Mouse (Mus musculus) limb, embryonic 11.5 days (tissue): ENCODE measurements around the gene Cd207. TPM values are rescaled to one million over a fixed set of nuclear protein-coding genes. Genes with fewer than 3 reads are reported as not detected.

Experiments
- ATAC-seq: fragments of 200-750 bp; cut with Nextera tagmentation; 2 replicates; pipeline ENCODE4 v1.8.0; 2017; ENCODE audit warnings: low read depth; ENCODE audit not compliant: insufficient number of reproducible peaks, low FRiP score, low TSS enrichment
- DNase-seq: peaks from one replicate; pipeline ENCODE4 v3.0.0-alpha.2; 2015; ENCODE audit warnings: low spot score
- H3K27ac ChIP-seq: fragments of 300-500 bp; sonication (generic); replicated peaks from 2 replicates; pipeline ENCODE4 v1.5.1; 2014; ENCODE audit warnings: low read depth, mild to moderate bottlenecking, low read length
- H3K27me3 ChIP-seq: fragments of 300-500 bp; sonication (generic); 2 replicates; pipeline ENCODE4 v1.6.1; 2014; ENCODE audit warnings: mild to moderate bottlenecking, low read length, mixed read lengths; ENCODE audit not compliant: control insufficient read depth, insufficient read depth
- H3K36me3 ChIP-seq: fragments of 300-500 bp; sonication (generic); 2 replicates; pipeline ENCODE4 v1.6.1; 2014; ENCODE audit warnings: mild to moderate bottlenecking, low read length, moderate library complexity, mixed read lengths; ENCODE audit not compliant: control insufficient read depth, insufficient read depth
- H3K4me1 ChIP-seq: fragments of 300-500 bp; sonication (generic); 2 replicates; pipeline ENCODE4 v1.6.1; 2014; ENCODE audit warnings: low read length, mixed read lengths; ENCODE audit not compliant: control insufficient read depth, insufficient read depth
- H3K4me2 ChIP-seq: fragments of 300-500 bp; sonication (generic); 2 replicates; pipeline ENCODE4 v1.6.1; 2014; ENCODE audit warnings: low read depth, mild to moderate bottlenecking, moderate library complexity; ENCODE audit not compliant: severe bottlenecking
- H3K4me3 ChIP-seq: fragments of 300-500 bp; sonication (generic); 2 replicates; pipeline ENCODE4 v1.5.1; 2014; ENCODE audit warnings: low read depth, low read length
- H3K9ac ChIP-seq: fragments of 300-500 bp; sonication (generic); 2 replicates; pipeline ENCODE4 v1.6.1; 2014; ENCODE audit warnings: mild to moderate bottlenecking, low read length
- H3K9me3 ChIP-seq: fragments of 300-500 bp; sonication (generic); 2 replicates; pipeline ENCODE4 v1.6.1; 2016; ENCODE audit warnings: low read length; ENCODE audit not compliant: control insufficient read depth
- WGBS: fragments of 180-500 bp; shearing (Covaris S2); extraction: QIAGEN DNeasy Blood & Tissue Kit; methylation state at CpG from one replicate; pipeline ENCODE4 v1.1.7; 2014; 5-methylcytosine and 5-hydroxymethylcytosine counted together
- polyA plus RNA-seq: library from polyadenylated mRNA; unstranded; fragments of >200 nt; fragmentation: Nextera tagmentation; extraction: Ambion mirVana; gene quantifications from 2 replicates; pipeline ENCODE4 v1.2.1, GENCODE M21; 2014

Gene Cd207
- polyA plus RNA-seq, 1 experiment from 2014 or later: not detected

DNA sequence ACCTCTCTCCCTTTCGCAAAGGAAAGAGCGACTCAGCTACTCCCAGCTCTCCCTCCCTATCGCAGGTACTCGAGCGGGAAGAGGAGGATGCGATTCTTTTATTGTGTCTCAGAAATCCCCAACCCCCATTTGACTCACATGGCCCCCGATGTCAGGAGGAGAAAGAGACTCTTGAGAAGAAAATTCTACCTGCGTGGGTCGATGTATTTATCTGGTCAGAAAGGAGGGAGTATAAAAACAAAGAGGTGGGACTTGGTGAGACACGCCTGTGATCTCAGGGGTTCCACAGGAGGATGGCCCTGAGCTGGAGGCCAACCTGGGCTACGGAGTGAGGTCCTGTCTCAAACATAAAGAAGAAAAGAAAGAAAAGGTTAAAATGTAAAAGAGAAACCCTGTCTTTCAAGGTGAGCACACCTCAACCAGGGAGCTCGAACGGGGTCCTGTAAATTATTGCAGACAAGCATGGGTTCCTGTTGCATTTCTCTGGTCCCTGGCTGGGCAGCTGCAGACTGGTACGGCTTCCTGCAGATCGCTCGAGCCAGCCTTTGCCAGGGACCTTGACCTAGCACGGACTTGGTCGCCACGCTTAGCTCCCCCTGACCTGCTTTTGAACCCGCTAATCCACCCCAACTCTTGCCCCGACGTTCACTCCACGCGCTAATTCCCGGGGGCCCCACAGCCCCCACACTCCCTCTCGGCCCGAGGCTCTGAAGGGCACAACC is 25.5 kb upstream of the Cd207 start:
- Histone ChIP-seq H3K4me1 (peaks cover 10% of the 10 kb centered on the region; the same call in 1 of the 2 replicates), H3K36me3 (no peaks in the 10 kb centered on the region), H3K9me3 (no peaks in the 10 kb centered on the region), H3K27me3 (peaks cover 85% of the 10 kb centered on the region), H3K4me3 (no peak overlapping the region), H3K27ac (no peak overlapping the region), H3K4me2 (no peak overlapping the region), H3K9ac (no peak overlapping the region)
- ATAC-seq (no peak), DNase-seq (peak; percentile 56)
- WGBS: 1% methylated on average over 27 of the region's 27 CpGs

GRCm38 (mm10) chr6:83702146-83702999 is 24.7 kb upstream of the Cd207 start:
- no peaks in the 10 kb centered on the region for H3K36me3 ChIP-seq
- peak overlapping the region; percentile 29 for H3K4me2 ChIP-seq
- H3K4me1 ChIP-seq: peaks cover 10% of the 10 kb centered on the region; the same call in 1 of the 2 replicates
- peaks cover 87% of the 10 kb centered on the region for H3K27me3 ChIP-seq
- peak; percentile 79 for DNase-seq
- no peak overlapping the region for H3K27ac ChIP-seq
- under 1% methylated on average over 53 of the region's 53 CpGs for WGBS
- H3K9ac ChIP-seq: no peak overlapping the region; the same call in 1 of the 2 replicates
- peak overlapping the region; percentile 15 for H3K4me3 ChIP-seq
- no peaks in the 10 kb centered on the region for H3K9me3 ChIP-seq
- ATAC-seq: peak; percentile 65; the same call in 1 of the 2 replicates

DNA sequence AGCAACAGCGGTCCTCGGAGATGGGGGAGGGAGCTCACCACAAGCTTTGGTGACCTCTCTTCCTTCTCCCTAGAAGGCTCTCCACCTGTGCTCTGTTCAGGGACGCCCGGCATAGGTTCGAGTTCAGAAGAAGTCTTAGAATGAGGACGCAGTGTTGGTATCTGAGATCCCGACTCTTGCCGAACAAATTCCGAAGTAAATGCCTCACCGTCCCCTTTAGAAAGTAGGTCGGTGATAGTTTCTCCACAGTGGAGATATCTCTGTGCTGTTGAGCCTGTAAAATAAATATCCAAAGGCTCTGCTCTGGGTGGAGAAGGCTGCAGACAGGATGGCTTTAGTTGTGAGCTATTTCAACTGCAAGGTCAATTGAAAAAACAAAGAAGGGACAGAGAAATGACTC is 23.3 kb upstream of the Cd207 start:
- Histone ChIP-seq H3K36me3 (no peaks in the 10 kb centered on the region), H3K9ac (no peak overlapping the region), H3K4me3 (no peak overlapping the region), H3K4me1 (0 out of 2 replicates have a peak, but pooled peaks cover 4% of the 10 kb centered on the region), H3K27ac (no peak overlapping the region), H3K4me2 (no peak overlapping the region), H3K27me3 (peaks cover 87% of the 10 kb centered on the region), H3K9me3 (no peaks in the 10 kb centered on the region)
- ATAC-seq (no peak), DNase-seq (peak; percentile 46)
- WGBS: 1% methylated on average over 11 of the region's 11 CpGs

GRCm38 (mm10) chr6:83699971-83700370 is 22.3 kb upstream of the Cd207 start:
- no peak for ATAC-seq
- Histone ChIP-seq H3K4me3 (no peak overlapping the region), H3K4me2 (no peak overlapping the region), H3K4me1 (0 out of 2 replicates have a peak, but pooled peaks cover 4% of the 10 kb centered on the region), H3K9me3 (no peaks in the 10 kb centered on the region), H3K36me3 (no peaks in the 10 kb centered on the region), H3K27me3 (peaks cover 87% of the 10 kb centered on the region), H3K9ac (no peak overlapping the region), H3K27ac (no peak overlapping the region)
- DNase-seq: no peak
- WGBS: 2% methylated on average over 5 of the region's 5 CpGs

DNA sequence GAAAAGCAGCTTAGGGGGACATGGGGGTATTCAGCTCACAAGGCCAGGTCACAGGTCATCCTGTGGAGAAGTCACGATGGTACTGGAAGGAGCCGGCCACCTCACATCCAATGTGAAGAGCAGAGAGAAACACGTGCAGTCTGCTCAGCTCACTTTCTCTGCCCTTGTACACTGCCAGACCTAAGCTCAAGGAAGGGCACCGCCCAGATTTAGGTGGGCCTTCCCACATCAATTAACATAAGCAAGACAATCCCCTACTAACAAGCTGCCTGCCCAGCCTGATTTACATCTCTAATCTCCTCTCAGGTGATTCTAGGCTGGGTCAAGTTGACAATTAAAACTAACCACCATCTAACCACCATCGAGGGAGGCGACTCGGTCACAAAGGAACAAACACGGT is 20.3 kb upstream of the Cd207 start:
- no peak for ATAC-seq
- Histone ChIP-seq H3K4me3 (no peak overlapping the region), H3K27ac (no peak overlapping the region), H3K4me1 (0 out of 2 replicates have a peak, but pooled peaks cover 4% of the 10 kb centered on the region), H3K9me3 (no peaks in the 10 kb centered on the region), H3K36me3 (no peaks in the 10 kb centered on the region), H3K27me3 (peaks cover 88% of the 10 kb centered on the region), H3K9ac (no peak overlapping the region), H3K4me2 (no peak overlapping the region)
- no peak for DNase-seq
- WGBS: 2% methylated on average over 8 of the region's 8 CpGs

GRCm38 (mm10) chr6:83696684-83697083 is 19.0 kb upstream of the Cd207 start:
- H3K4me2 ChIP-seq: no peak overlapping the region
- 0 out of 2 replicates have a peak, but pooled peaks have one; percentile 47 for ATAC-seq
- no peaks in the 10 kb centered on the region for H3K36me3 ChIP-seq
- no peak overlapping the region for H3K9ac ChIP-seq
- WGBS: 0% methylated on average over 7 of the region's 7 CpGs
- H3K27me3 ChIP-seq: peaks cover 87% of the 10 kb centered on the region
- no peaks in the 10 kb centered on the region for H3K4me1 ChIP-seq
- no peak overlapping the region for H3K4me3 ChIP-seq
- no peak for DNase-seq
- H3K9me3 ChIP-seq: no peaks in the 10 kb centered on the region
- no peak overlapping the region for H3K27ac ChIP-seq

DNA sequence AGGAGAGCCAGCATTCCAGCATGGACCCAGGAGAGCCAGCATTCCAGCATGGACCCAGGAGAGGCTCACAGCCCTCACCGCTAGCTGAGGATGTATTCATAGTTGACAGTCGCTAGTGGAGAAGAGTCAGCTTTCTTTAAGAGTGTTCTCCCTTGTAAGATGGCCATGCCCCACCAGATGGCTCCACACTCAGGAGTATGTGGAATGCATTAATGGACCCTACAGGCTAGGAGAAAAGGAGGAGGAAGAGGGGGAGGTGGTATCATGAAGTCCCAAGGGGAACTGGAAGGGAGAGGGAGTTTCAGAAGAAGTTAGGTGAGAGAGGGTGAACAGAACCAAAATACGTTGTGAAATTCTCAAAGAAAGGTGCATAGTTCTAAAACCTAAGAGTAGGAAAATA is 18.1 kb upstream of the Cd207 start:
- Histone ChIP-seq H3K9ac (no peak overlapping the region), H3K4me3 (no peak overlapping the region), H3K27me3 (peaks cover 88% of the 10 kb centered on the region), H3K36me3 (no peaks in the 10 kb centered on the region), H3K4me2 (no peak overlapping the region), H3K27ac (no peak overlapping the region), H3K4me1 (no peaks in the 10 kb centered on the region), H3K9me3 (no peaks in the 10 kb centered on the region)
- 2% methylated on average over 3 of the region's 3 CpGs for WGBS
- ATAC-seq (no peak), DNase-seq (no peak)

GRCm38 (mm10) chr6:83693835-83694234 is 16.2 kb upstream of the Cd207 start:
- ATAC-seq (no peak), DNase-seq (peak; percentile 83)
- no peak overlapping the region for H3K27ac ChIP-seq
- no peaks in the 10 kb centered on the region for H3K9me3 ChIP-seq
- H3K4me2 ChIP-seq: no peak overlapping the region
- H3K4me1 ChIP-seq: no peaks in the 10 kb centered on the region
- no peak overlapping the region for H3K9ac ChIP-seq
- H3K27me3 ChIP-seq: peaks cover 76% of the 10 kb centered on the region
- H3K4me3 ChIP-seq: no peak overlapping the region
- no peaks in the 10 kb centered on the region for H3K36me3 ChIP-seq
- 0% methylated on average over 9 of the region's 9 CpGs for WGBS
